In genomic region chr6:32317470-32317869, GRCm38 (mm10) we compare ENCODE assay signal across 21 mouse cellular contexts.
A peak's percentile ranks its signal among the peaks of the same experiment; 100 is the strongest.
DNase-seq lines count a peak whose midpoint lies in the region; ATAC-seq and TF ChIP-seq lines count a peak whose summit lies in the region.
"Had no signal": no experiment of that assay in that cellular context is flagged by ENCODE, and none has a peak within 500 bp of the region (broad histone marks: within the 10 kb centered on the region; RNA-seq: fewer than 3 reads in every experiment).

No protein-coding gene starts in this region.

- H3K4me1 ChIP-seq in hindbrain, postnatal 0 days (ENCODE audit: insufficient read depth, low read length) = peaks cover 3% of the 10 kb centered on the region
- H3K4me1 ChIP-seq in hindbrain, embryonic 12.5 days = peaks cover 11% of the 10 kb centered on the region
- no peaks in the 10 kb centered on the region for H3K4me1 ChIP-seq in forebrain, embryonic 10.5 days
- H3K4me1 ChIP-seq: embryonic facial prominence, embryonic 12.5 days; liver, embryonic 13.5 days; midbrain, embryonic 13.5 days; neural tube, embryonic 12.5 days had no signal

- H3K36me3 ChIP-seq in hindbrain, postnatal 0 days (ENCODE audit: insufficient read depth, low read length) = no peaks in the 10 kb centered on the region
- H3K36me3 ChIP-seq in hindbrain, embryonic 12.5 days = no peaks in the 10 kb centered on the region
- H3K36me3 ChIP-seq in forebrain, embryonic 10.5 days (replicated peaks) = no peaks in the 10 kb centered on the region
- H3K36me3 ChIP-seq: embryonic facial prominence, embryonic 12.5 days; forebrain, embryonic 12.5 days; liver, embryonic 13.5 days; midbrain, embryonic 13.5 days; neural tube, embryonic 12.5 days had no signal

- peak; percentile 32 for DNase-seq in hindbrain, postnatal 0 days (ENCODE audit: low spot score)
- peak; percentile 46 for DNase-seq in left cerebral cortex, postnatal 4 days
- no peak for DNase-seq in left cerebral cortex, adult 18-20 months (ENCODE audit: low spot score in 2 of 2)
- peak; percentile 73 for DNase-seq in cerebellum, adult 9-10 months
- DNase-seq in urinary bladder, postnatal 10 days (ENCODE audit: low spot score) = no peak
- no peak for DNase-seq in forebrain, embryonic 10.5 days (ENCODE audit: extremely low spot score, low spot score)
- DNase-seq in adrenal gland, adult (ENCODE audit: inconsistent age in 2 of 2, low spot score in 1 of 2) = no peak
- DNase-seq: adrenal gland, postnatal 36 days; gastrocnemius, adult 2 months; heart, postnatal 36 days; liver, embryonic 13.5 days; lung, adult 2 months; right cerebral cortex, postnatal 25 days; spleen, adult 18-20 months had no signal

- WGBS in hindbrain, postnatal 0 days = 65% methylated on average over 8 of the region's 8 CpGs
- 82% methylated on average over 8 of the region's 8 CpGs for WGBS in hindbrain, embryonic 12.5 days
- WGBS in forebrain, embryonic 10.5 days = 84% methylated on average over 8 of the region's 8 CpGs

- no peak for ATAC-seq in hindbrain, postnatal 0 days
- ATAC-seq in hindbrain, embryonic 12.5 days (ENCODE audit: low FRiP score) = no peak
- ATAC-seq: midbrain, embryonic 13.5 days had no signal

- no peak overlapping the region for H3K4me2 ChIP-seq in hindbrain, postnatal 0 days (ENCODE audit: low read depth, low read length)
- H3K4me2 ChIP-seq in hindbrain, embryonic 12.5 days (replicated peaks) = no peak overlapping the region
- H3K4me2 ChIP-seq: embryonic facial prominence, embryonic 12.5 days; forebrain, embryonic 12.5 days; hindbrain, embryonic 14.5 days; liver, embryonic 13.5 days; midbrain, embryonic 13.5 days; neural tube, embryonic 12.5 days had no signal

- no peak overlapping the region for H3K27ac ChIP-seq in hindbrain, postnatal 0 days
- no peak overlapping the region for H3K27ac ChIP-seq in hindbrain, embryonic 12.5 days
- no peak overlapping the region for H3K27ac ChIP-seq in forebrain, embryonic 10.5 days
- H3K27ac ChIP-seq: embryonic facial prominence, embryonic 12.5 days; forebrain, embryonic 12.5 days; gastrocnemius, adult 2 months; hindbrain, embryonic 14.5 days; liver, embryonic 13.5 days; midbrain, embryonic 13.5 days; neural tube, embryonic 12.5 days had no signal

- no peaks in the 10 kb centered on the region for H3K27me3 ChIP-seq in hindbrain, postnatal 0 days (ENCODE audit: insufficient read depth, low read length)
- H3K27me3 ChIP-seq in hindbrain, embryonic 12.5 days = no peaks in the 10 kb centered on the region
- no peaks in the 10 kb centered on the region for H3K27me3 ChIP-seq in forebrain, embryonic 10.5 days (ENCODE audit: poor library complexity, severe bottlenecking)
- H3K27me3 ChIP-seq: embryonic facial prominence, embryonic 12.5 days; forebrain, embryonic 12.5 days; liver, embryonic 13.5 days; megakaryocyte, embryonic 14.5 days; midbrain, embryonic 13.5 days; neural tube, embryonic 12.5 days had no signal

- intact Hi-C loops in left cerebral cortex, postnatal 4 days (cut with DNase I) = no loop called here

- TF ChIP-seq CTCF in hindbrain, postnatal 0 days (IDR thresholded peaks at IDR 0.05; ENCODE audit: low read depth) = no peak

- H3K9ac ChIP-seq in hindbrain, postnatal 0 days (replicated peaks; ENCODE audit: low read length) = no peak overlapping the region
- no peak overlapping the region for H3K9ac ChIP-seq in hindbrain, embryonic 12.5 days
- H3K9ac ChIP-seq: embryonic facial prominence, embryonic 12.5 days; forebrain, embryonic 12.5 days; hindbrain, embryonic 14.5 days; liver, embryonic 13.5 days; midbrain, embryonic 13.5 days; neural tube, embryonic 12.5 days had no signal

- no peak overlapping the region for H3K4me3 ChIP-seq in hindbrain, postnatal 0 days (ENCODE audit: low read length)
- no peak overlapping the region for H3K4me3 ChIP-seq in hindbrain, embryonic 12.5 days
- H3K4me3 ChIP-seq in forebrain, embryonic 10.5 days = no peak overlapping the region
- H3K4me3 ChIP-seq: embryonic facial prominence, embryonic 12.5 days; forebrain, embryonic 12.5 days; gastrocnemius, adult 2 months; liver, embryonic 13.5 days; megakaryocyte, embryonic 14.5 days; midbrain, embryonic 13.5 days; neural tube, embryonic 12.5 days had no signal

- H3K9me3 ChIP-seq in hindbrain, postnatal 0 days (ENCODE audit: low read length) = no peaks in the 10 kb centered on the region
- H3K9me3 ChIP-seq in hindbrain, embryonic 12.5 days (replicated peaks) = no peaks in the 10 kb centered on the region
- H3K9me3 ChIP-seq in forebrain, embryonic 10.5 days = no peaks in the 10 kb centered on the region
- H3K9me3 ChIP-seq: embryonic facial prominence, embryonic 12.5 days; forebrain, embryonic 12.5 days; liver, embryonic 13.5 days; megakaryocyte, embryonic 14.5 days; midbrain, embryonic 13.5 days; neural tube, embryonic 12.5 days had no signal

Comparison
In these comparisons a context has a peak if more than half of its experiments do, and no peak if none do; other contexts are left out.
1. DNase-seq: peak in hindbrain, postnatal 0 days (single experiment), left cerebral cortex, postnatal 4 days (single experiment) and cerebellum, adult 9-10 months (single experiment); none in left cerebral cortex, adult 18-20 months (0 of 2), urinary bladder, postnatal 10 days (single experiment), forebrain, embryonic 10.5 days (single experiment) and adrenal gland, adult (0 of 2).